Mouse (Mus musculus) fibroblast of lung, adult 2 months (primary cell): ENCODE measurements around the gene Mturn.
A peak's percentile ranks its signal among the peaks of the same experiment; 100 is the strongest.

Experiments used
- DNase-seq: peaks from one replicate; pipeline ENCODE4 v3.0.0-alpha.2; 2011; ENCODE audit warnings: low read depth

The Mturn gene

DNA sequence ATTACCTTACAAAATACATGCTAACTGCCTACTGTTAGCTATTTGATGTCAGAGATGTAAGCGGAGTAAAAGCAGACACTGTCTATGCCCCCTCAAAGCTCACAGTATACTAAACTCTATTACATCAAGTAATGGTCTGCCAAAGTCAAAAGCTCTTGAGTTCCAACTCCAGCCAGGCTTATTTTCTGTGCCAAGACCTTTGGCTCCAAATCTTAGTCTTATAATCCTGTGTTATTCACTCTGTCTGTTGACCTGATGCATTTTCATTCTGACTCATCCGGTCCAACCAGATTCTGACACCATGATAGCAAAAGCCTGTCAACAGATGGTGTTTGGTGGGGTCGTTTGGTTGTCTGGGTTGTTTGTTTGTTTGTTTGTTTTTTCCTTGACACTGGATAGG, 50.3 kb downstream of the Mturn start:
- DNase-seq: peak; percentile 44

DNA sequence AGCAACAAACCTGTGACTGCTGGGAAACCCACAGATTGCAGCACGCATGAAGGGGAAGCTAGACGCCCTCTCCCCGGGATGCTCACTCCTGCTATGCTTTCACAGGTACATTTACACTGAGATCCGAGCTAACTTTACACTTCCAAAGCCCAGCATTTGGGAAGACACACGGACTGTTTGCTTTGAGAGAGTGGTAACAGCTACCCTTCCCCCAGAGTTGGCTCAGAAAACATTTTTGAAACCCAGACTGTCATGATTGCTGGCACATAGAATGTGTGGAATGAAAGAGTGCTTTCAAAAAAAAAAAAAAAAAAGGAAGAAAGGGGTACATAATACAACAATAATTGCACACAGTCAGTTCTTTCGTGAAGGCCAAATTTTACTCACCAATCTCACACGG, 51.3 kb downstream of the Mturn start:
- DNase-seq: no peak

DNA sequence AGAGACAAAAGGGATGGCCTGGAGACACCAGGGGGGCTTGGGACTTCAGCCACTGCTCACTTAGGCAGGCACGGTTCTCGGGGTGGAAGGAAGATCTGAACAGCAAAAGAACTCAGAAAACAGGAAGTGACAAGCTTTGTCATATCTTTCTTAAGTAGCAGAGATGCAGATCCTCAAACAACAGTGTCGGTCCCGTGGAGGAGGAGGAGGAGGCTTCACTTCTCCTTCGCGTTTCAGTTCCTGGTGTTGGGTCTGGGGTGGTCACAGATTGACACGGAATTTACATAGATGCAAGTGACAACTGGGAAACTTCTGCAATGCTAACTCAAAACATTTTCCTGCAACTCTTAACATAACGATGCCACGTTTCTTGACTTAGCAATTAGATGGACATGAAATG, 54.7 kb downstream of the Mturn start:
- no peak for DNase-seq

DNA sequence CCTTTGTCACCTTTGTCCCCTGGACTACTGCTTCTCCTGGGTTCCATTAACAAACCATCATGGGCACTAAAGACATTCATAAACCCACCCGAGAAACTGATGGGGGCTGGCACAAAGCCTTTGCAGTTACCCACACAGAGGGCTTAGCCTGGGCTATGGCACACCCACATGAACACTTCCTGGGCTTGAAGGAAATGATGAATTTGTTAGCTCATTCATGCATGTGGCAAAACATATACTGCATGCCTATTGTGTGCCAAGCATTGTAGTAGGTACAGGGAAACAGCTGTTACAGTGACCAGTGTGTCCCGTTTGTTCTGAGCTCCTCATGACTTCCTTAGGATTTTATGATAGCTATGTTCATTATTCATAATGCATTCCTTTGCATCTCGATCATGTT, 55.8 kb downstream of the Mturn start:
- no peak for DNase-seq

DNA sequence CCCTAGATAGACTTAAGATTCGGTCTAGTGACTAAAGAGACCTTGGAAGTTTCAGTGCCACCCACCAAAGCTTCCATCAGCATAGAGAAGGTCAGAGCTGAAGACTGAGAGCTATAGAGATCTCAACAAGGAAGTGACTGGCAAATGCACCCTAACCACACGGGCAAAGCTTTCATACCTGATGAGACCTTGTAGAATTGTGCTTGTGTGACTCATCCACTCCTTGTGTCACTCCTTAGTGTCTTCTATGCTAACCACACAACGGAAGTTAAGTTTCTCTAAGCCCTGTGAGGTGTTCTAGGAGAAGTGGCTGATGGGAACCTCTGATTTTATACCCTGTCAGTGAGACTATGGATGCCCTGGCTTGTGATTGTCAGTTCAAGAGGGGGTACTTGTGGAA, 56.3 kb downstream of the Mturn start:
- no peak for DNase-seq

DNA sequence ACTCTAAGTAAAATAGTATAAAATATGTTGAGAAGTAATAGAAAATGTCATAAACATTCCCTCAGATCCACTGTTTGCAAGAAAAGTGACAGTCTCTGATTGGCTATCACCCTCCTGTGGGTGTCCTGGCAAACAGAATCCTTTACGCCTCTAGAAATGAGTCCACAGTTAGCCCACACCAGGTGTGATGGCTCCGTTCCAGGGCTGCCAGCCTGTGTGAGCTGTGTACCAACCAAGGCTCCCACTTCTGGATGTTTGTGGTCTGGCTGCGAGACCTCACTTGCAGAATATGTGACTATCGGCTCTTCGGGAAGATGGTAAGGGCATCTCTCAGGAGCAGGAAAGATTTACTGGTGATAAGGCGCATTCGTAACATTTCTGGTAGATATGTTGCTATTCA, 67.6 kb downstream of the Mturn start:
- no peak for DNase-seq

DNA sequence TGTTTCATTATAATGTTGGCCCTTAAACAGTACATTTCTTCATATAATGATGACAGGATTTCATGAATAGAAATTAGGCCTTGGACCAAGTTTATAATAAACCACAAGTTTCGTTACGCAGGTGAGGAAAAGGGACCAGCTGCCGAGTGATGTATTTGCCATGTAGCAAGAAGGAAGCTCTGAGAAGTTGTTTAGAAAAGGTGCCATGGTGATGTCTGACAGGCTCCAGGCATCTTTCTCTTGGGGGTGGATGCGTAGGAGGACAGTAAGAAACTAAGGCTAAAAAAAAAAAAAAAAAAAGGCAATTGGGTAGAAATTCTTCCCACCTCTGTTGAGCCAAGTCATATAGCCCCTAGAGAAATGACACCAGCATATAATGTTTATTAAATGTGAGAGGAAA, 70.2 kb downstream of the Mturn start:
- no peak for DNase-seq

DNA sequence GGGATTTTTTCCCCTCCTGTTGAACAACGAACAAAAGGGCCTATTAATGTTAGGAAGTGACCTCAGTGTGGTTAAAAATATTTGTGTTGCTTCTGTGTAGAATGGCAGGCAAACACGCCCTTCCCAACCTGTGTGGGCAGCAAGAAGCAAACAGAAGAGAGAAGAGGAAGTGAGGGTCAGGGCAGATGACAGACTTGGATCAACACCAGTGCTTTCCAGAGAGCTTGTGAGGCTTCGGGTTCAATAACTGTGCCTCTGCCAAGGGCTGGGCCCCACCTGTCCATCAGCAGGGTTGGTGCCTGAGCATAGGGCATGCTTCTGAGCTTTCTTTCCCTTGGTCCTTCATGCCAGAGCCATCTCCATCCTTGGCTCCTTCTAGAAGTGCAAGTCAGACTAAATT, 70.7 kb downstream of the Mturn start:
- no peak for DNase-seq
